Mouse (Mus musculus) embryonic facial prominence, embryonic 10.5 days (tissue): Measurements from ENCODE around the gene Myh7b. TPM values are rescaled to one million over a fixed set of nuclear protein-coding genes. Genes with fewer than 3 reads are reported as not detected.

Experiments
- DNase-seq: peaks from one replicate; pipeline ENCODE4 v3.0.0-alpha.2; 2017; ENCODE audit warnings: low spot score
- H3K27ac ChIP-seq: fragments of 300-500 bp; sonication (generic); replicated peaks from 2 replicates; pipeline ENCODE4 v1.5.1; 2016; ENCODE audit warnings: mild to moderate bottlenecking
- H3K27me3 ChIP-seq: fragments of 300-500 bp; sonication (generic); replicated peaks from 2 replicates; pipeline ENCODE4 v1.6.1; 2016; ENCODE audit warnings: low read depth, mild to moderate bottlenecking; ENCODE audit not compliant: poor library complexity, severe bottlenecking
- H3K36me3 ChIP-seq: fragments of 300-500 bp; sonication (generic); replicated peaks from 2 replicates; pipeline ENCODE4 v1.6.1; 2016; ENCODE audit warnings: mild to moderate bottlenecking, moderate library complexity
- H3K4me1 ChIP-seq: fragments of 300-500 bp; sonication (generic); 2 replicates; pipeline ENCODE4 v1.6.1; 2016
- H3K4me3 ChIP-seq: fragments of 300-500 bp; sonication (generic); 2 replicates; pipeline ENCODE4 v1.5.1; 2016; ENCODE audit warnings: mild to moderate bottlenecking, moderate library complexity
- H3K9me3 ChIP-seq: fragments of 300-500 bp; sonication (generic); 2 replicates; pipeline ENCODE4 v1.6.1; 2016; ENCODE audit warnings: mild to moderate bottlenecking
- WGBS: fragments of 180-500 bp; shearing (Covaris S2); methylation state at CpG from one replicate; pipeline ENCODE4 v1.1.7; 2016; 5-methylcytosine and 5-hydroxymethylcytosine counted together
- polyA plus RNA-seq: library from polyadenylated mRNA; unstranded; fragments of >200 nt; fragmentation: Nextera tagmentation; extraction: Ambion mirVana; gene quantifications from 2 replicates; pipeline ENCODE4 v1.2.1, GENCODE M21; 2016

Gene Myh7b
- polyA plus RNA-seq, 1 experiment from 2014 or later = 0.77 TPM

DNA sequence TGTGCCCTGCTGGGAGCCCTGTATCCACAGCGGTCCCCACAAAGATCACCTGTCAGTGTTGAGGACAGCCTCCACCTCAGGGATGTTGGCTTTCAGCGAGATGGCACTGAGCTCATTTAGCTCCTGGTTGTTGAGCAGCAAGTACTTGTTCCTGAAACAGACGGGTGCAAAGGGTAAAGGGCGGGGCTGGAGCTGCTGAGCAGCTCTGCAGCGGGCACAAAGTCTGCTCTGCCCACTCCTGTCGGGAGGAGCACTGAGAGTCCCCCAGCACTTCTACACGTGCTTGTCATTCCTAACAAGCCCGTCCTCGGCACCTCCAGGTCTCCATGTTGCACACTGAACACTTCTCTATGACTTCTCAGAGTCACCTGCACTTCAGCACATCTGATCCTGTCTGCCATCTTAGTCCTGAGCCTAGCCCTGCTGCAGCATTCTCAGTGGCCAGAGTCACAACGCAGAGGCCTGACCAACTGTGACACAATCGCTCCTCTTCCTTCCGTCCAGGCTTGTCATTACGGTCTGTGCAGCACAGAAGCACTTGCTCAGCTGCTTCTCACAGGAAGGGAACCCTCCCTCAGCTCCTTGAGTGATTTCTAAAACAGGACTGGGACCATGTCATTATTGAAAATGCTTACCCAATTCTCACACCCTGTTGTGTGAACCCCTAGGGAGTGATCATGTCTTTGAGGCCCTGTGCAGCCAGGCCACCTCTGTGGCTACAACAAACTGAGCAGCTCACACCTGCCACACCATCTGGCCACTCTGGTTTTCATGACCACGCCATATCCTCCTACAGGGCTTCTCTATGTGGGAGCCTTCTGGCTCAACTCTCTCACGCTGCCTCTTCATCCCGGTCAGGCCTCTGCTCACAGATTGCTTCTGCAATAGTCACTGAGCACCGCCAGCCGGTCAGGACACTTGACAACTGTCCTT is 30.8 kb downstream of the Myh7b start:
- Histone ChIP-seq H3K27ac (no peak overlapping the region), H3K4me3 (no peak overlapping the region), H3K9me3 (no peaks in the 10 kb centered on the region), H3K27me3 (no peaks in the 10 kb centered on the region), H3K4me1 (no peaks in the 10 kb centered on the region), H3K36me3 (peaks cover 99% of the 10 kb centered on the region)
- WGBS = 88% methylated on average over 18 of the region's 18 CpGs
- no peak for DNase-seq

GRCm38 (mm10) chr2:155645746-155646145 is 34.7 kb downstream of the Myh7b start:
- H3K27me3 ChIP-seq = no peaks in the 10 kb centered on the region
- no peaks in the 10 kb centered on the region for H3K4me1 ChIP-seq
- no peaks in the 10 kb centered on the region for H3K9me3 ChIP-seq
- no peak for DNase-seq
- WGBS = 81% methylated on average over 7 of the region's 7 CpGs
- peaks cover 97% of the 10 kb centered on the region for H3K36me3 ChIP-seq
- H3K4me3 ChIP-seq = no peak overlapping the region
- H3K27ac ChIP-seq = no peak overlapping the region

DNA sequence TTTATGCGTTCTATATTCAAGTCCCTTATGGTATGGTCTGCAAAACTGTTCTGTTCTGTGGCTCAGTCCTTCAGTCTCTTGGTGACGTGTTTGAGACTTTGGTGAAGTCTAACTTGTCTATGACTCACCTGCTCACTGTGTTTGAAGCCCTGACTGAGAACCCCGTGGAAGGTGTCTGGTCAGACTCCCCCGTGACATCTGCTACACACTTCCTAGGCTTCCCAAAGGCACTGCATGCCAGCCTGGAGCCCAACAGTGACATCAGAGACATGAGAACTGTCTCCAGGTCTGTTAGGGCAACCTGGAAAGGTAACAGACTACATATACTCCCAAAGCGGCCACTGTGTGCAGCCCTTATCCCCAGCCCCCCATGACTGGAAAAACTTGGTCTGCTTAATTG is 41.6 kb downstream of the Myh7b start:
- no peak overlapping the region for H3K27ac ChIP-seq
- DNase-seq = no peak
- no peaks in the 10 kb centered on the region for H3K4me1 ChIP-seq
- WGBS = 90% methylated on average over 5 of the region's 5 CpGs
- H3K4me3 ChIP-seq = no peak overlapping the region
- no peaks in the 10 kb centered on the region for H3K9me3 ChIP-seq
- H3K27me3 ChIP-seq = no peaks in the 10 kb centered on the region
- H3K36me3 ChIP-seq = peaks cover 98% of the 10 kb centered on the region

GRCm38 (mm10) chr2:155655759-155656372 is 44.9 kb downstream of the Myh7b start:
- no peak for DNase-seq
- H3K27ac ChIP-seq = no peak overlapping the region
- H3K9me3 ChIP-seq = no peaks in the 10 kb centered on the region
- H3K4me3 ChIP-seq = no peak overlapping the region
- WGBS = 77% methylated on average over 6 of the region's 6 CpGs
- H3K4me1 ChIP-seq = no peaks in the 10 kb centered on the region
- H3K27me3 ChIP-seq = no peaks in the 10 kb centered on the region
- peaks cover 96% of the 10 kb centered on the region for H3K36me3 ChIP-seq

DNA sequence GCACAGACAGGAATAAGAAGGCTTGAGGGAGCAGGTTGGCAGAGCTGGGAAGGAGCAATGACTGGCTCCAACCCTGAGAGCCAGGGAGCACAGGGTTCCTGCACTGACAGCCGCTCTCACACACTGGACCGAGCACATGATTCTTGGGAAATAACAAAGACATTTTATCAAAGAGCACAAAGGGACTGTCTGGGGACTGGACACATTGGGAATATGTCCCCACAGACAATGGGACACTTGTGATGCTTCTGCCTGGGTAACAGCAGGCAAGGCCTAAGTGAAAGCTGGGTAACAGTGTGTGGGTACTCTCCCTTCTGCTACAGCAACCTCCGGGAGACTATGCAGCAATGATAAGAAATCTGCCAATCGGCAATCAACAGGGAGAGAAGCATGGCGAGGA is 51.4 kb downstream of the Myh7b start:
- 94% methylated on average over 5 of the region's 5 CpGs for WGBS
- H3K4me3 ChIP-seq = no peak overlapping the region
- peaks cover 95% of the 10 kb centered on the region for H3K36me3 ChIP-seq

GRCm38 (mm10) chr2:155663097-155663496 is 52.1 kb downstream of the Myh7b start:
- Histone ChIP-seq H3K9me3 (no peaks in the 10 kb centered on the region), H3K27ac (no peak overlapping the region), H3K27me3 (no peaks in the 10 kb centered on the region), H3K4me1 (no peaks in the 10 kb centered on the region), H3K36me3 (peaks cover 95% of the 10 kb centered on the region), H3K4me3 (no peak overlapping the region)
- 32% methylated on average over 5 of the region's 5 CpGs for WGBS
- peak; percentile 46 for DNase-seq

More for the DNA sequence above, 51.4 kb downstream of the Myh7b start:
- H3K9me3 ChIP-seq = no peaks in the 10 kb centered on the region
- no peaks in the 10 kb centered on the region for H3K4me1 ChIP-seq
- no peak for DNase-seq
- H3K27me3 ChIP-seq = no peaks in the 10 kb centered on the region
- no peak overlapping the region for H3K27ac ChIP-seq

GRCm38 (mm10) chr2:155663910-155664460 is 53.0 kb downstream of the Myh7b start:
- Histone ChIP-seq H3K9me3 (no peaks in the 10 kb centered on the region), H3K36me3 (peaks cover 95% of the 10 kb centered on the region), H3K27ac (no peak overlapping the region), H3K27me3 (no peaks in the 10 kb centered on the region), H3K4me1 (no peaks in the 10 kb centered on the region), H3K4me3 (no peak overlapping the region)
- no peak for DNase-seq
- WGBS = 85% methylated on average over 6 of the region's 6 CpGs

- no peak overlapping the region for H3K4me3 ChIP-seq
These were observed 56.9 kb downstream of the Myh7b start for GRCm38 (mm10) chr2:155667881-155668280.

GRCm38 (mm10) chr2:155668461-155668860 is 57.4 kb downstream of the Myh7b start:
- Histone ChIP-seq H3K36me3 (peaks cover 87% of the 10 kb centered on the region), H3K27me3 (no peaks in the 10 kb centered on the region), H3K4me1 (no peaks in the 10 kb centered on the region), H3K27ac (no peak overlapping the region), H3K4me3 (no peak overlapping the region), H3K9me3 (no peaks in the 10 kb centered on the region)
- peak; percentile 21 for DNase-seq
- WGBS = 87% methylated on average over 4 of the region's 4 CpGs

More at GRCm38 (mm10) chr2:155667881-155668280, 56.9 kb downstream of the Myh7b start:
- no peaks in the 10 kb centered on the region for H3K9me3 ChIP-seq
- no peaks in the 10 kb centered on the region for H3K4me1 ChIP-seq
- 96% methylated on average over 8 of the region's 8 CpGs for WGBS
- no peak overlapping the region for H3K27ac ChIP-seq
- no peak for DNase-seq
- H3K36me3 ChIP-seq = peaks cover 93% of the 10 kb centered on the region
- no peaks in the 10 kb centered on the region for H3K27me3 ChIP-seq

DNA sequence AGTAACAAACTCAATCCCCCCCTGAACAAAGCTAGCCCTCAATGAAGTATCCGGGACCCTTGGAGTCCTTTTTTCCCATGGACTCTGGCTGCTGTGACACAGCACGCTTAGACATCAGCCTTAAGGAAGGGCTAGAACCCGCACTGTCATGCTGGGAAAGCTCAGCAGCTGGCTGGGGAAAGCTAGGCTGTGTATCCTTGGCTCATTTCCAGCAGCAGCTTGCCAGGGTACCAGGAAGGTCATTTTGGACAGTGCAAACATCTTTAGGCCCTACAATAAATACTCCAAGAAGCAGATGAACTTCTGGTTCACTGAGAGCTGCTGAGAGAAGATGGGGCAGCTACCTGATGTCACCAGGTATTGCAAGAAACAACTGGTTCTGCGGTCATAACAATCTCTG is 60.2 kb downstream of the Myh7b start:
- no peaks in the 10 kb centered on the region for H3K27me3 ChIP-seq
- no peak overlapping the region for H3K27ac ChIP-seq
- 91% methylated on average over 4 of the region's 4 CpGs for WGBS
- no peak overlapping the region for H3K4me3 ChIP-seq
- H3K36me3 ChIP-seq = peaks cover 59% of the 10 kb centered on the region
- no peak for DNase-seq
- H3K9me3 ChIP-seq = no peaks in the 10 kb centered on the region
- no peaks in the 10 kb centered on the region for H3K4me1 ChIP-seq

GRCm38 (mm10) chr2:155673546-155673945 is 62.5 kb downstream of the Myh7b start:
- Histone ChIP-seq H3K9me3 (no peaks in the 10 kb centered on the region), H3K4me1 (no peaks in the 10 kb centered on the region), H3K27ac (no peak overlapping the region), H3K4me3 (no peak overlapping the region), H3K27me3 (no peaks in the 10 kb centered on the region), H3K36me3 (peaks cover 37% of the 10 kb centered on the region)
- WGBS = 32% methylated on average over 2 of the region's 2 CpGs
- DNase-seq = peak; percentile 55

GRCm38 (mm10) chr2:155675118-155675517 is 64.1 kb downstream of the Myh7b start:
- no peak for DNase-seq
- H3K4me1 ChIP-seq = no peaks in the 10 kb centered on the region

More at GRCm38 (mm10) chr2:155675118-155675517, 64.1 kb downstream of the Myh7b start:
- WGBS = 74% methylated on average over 4 of the region's 4 CpGs
- H3K27me3 ChIP-seq = no peaks in the 10 kb centered on the region
- no peak overlapping the region for H3K27ac ChIP-seq
- no peaks in the 10 kb centered on the region for H3K9me3 ChIP-seq
- no peak overlapping the region for H3K4me3 ChIP-seq
- H3K36me3 ChIP-seq = peaks cover 33% of the 10 kb centered on the region
